Mouse (Mus musculus) lung, adult 10 weeks (tissue): Measurements from ENCODE around the gene Serpina7. TPM values are rescaled to one million over a fixed set of nuclear protein-coding genes. Genes with fewer than 3 reads are reported as not detected.

ENCODE experiments used
- polyA plus RNA-seq: library from polyadenylated mRNA; stranded (reverse); fragments of 350-450 nt; fragmentation: Illumina TruSeq; extraction: RNeasy Lipid Tissue Mini Kit (QIAGEN cat#74804); gene quantifications from one replicate; pipeline ENCODE4 v1.2.3, GENCODE M21; 2014; ENCODE audit warnings: low read depth, low replicate concordance; ENCODE audit not compliant: insufficient read depth

Serpina7 gene
- 0.46 TPM for polyA plus RNA-seq

GRCm38 (mm10) chrX:139085077-139085476 lies at the start of gene Serpina7:
Gene Serpina7, minus strand, starts transcription at chrX:139085236.

GRCm38 (mm10) chrX:139085943-139086342 lies 907 bp upstream of the Serpina7 start, which contains the start of gene 4930513O06Rik:
Gene 4930513O06Rik, plus strand, starts transcription at chrX:139086243.

Other genes starting within 250 kb of the Serpina7 start
- 0.04 TPM for gene Nrk, start 170.8 kb downstream of the Serpina7 start, polyA plus RNA-seq
- not detected for gene 4930513O06Rik, start 1.0 kb upstream of the Serpina7 start, polyA plus RNA-seq
- gene 4933428M09Rik, start 94.0 kb upstream of the Serpina7 start, polyA plus RNA-seq, result not detected
- 1.2 TPM for gene Mum1l1, start 124.8 kb upstream of the Serpina7 start, polyA plus RNA-seq
- not detected for gene Trap1a, start 248.4 kb upstream of the Serpina7 start, polyA plus RNA-seq